Mouse (Mus musculus) right cerebral cortex, postnatal 4 days (tissue): ENCODE results near the gene Spin2e.
"Not testable (repeated sequence)": the region's sequence is repeated elsewhere in the genome, so short reads cannot be mapped to it uniquely, and the experiment has no call there.

Experiments used
- DNase-seq: peaks from one replicate; pipeline ENCODE4 v3.0.0-alpha.2; 2022

The Spin2e gene

DNA sequence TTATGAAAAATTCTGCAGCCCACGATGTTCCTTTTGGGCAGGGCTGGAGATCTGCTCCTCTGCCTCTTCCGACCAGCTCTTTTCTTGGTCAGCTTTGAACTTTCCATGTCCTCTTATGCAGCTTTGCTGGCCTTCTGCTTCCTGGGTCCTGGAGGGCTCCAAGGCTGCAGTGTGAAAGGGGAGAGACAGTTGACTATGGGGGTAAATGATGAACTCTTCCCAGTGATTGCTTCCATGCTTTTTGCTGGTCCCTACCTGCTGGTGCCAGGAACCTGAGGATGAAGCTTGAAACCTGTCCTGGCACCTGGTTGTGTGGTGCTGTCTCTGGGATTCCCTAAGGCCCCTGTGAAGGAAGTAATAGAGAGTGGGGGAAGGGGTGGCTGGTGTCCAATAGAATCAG is at the start of gene Spin2e:
Spin2e (minus strand) TSS at position 101 of the 400 bp plus-strand sequence.
- not testable (repeated sequence) for DNase-seq

DNA sequence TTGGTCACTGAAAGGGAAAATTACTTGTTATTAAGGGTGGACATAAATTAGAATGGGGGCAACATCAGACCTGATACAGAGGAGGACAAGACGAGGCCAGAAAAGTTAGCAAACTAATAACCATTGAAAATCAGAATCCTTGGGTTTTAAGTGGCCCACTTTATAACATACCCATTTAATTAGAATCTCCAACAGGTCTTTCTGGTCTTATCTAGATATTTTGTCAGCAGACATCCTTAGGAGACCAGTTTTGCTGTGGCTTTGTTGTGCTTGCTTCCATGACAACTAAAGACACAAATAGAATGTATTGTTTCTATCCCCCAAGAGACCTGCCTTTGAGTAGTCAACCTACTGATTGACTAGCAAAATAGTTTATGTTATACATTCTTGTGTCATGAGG is 44.5 kb downstream of the Spin2e start, which contains the start of gene Gm21883:
Gm21883 (minus strand) TSS at position 101 of the 400 bp plus-strand sequence.
- DNase-seq = not testable (repeated sequence)
